Mouse (Mus musculus) lung, postnatal 0 days (tissue): ENCODE measurements around the gene Styx.

Experiments
- CTCF ChIP-seq: IDR thresholded peaks from 2 replicates; pipeline ENCODE4 v1.5.1; 2016; ENCODE audit warnings: antibody characterized with exemption, mild to moderate bottlenecking
- EP300 ChIP-seq: IDR thresholded peaks from 2 replicates; pipeline ENCODE4 v1.6.1; 2016; ENCODE audit warnings: antibody characterized with exemption, mild to moderate bottlenecking, control low read depth

DNA sequence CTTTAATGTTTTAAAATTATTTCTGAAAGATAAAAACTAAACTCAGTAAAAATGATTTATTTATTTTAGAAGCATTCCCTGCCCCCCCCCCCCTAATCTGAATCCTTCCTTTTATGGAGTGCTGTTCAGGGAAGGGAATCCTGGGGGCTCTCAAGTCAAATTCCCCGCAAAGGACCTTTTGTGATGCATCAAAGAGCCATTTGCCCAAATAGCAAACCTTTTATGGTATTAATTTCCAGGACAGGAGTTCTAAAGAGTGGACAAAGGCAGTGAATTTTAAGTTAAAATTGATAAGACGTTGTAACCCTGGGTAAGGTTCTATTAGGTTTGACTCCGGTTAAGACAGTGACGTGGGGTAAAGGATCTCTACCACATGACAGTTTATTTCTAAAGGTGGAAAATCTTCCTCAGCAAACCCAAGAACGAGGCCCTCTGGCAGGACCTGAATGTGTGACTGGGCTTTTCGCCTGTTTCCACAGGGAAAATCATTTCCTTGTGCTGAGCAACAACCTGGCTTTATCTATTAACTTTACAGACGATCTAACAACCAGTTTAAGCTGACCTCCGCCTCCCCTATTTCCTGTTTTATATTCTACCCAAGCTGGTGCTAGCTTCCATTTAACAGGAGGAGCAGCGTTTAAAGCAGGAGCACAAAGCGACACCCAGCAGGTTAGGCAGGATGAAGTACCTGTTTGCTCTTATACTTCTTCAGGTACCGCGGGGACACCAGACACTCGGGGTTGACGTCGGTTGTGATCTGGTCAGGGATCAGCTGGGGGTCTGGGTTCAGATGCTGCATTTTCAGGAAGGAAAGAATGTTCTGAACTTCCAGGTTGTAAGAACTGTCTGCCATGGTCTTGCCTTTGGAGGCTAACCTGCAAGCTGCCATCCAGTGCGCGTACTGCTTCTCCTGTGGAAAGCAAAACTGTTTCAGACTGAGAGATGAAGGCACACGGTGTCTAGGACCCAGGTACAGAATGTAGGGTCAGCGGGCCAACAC is 113.4 kb downstream of the Styx start:
- TF ChIP-seq EP300 (no peak), CTCF (no peak)
